ENCODE assay signal across 8 mouse cellular contexts in genomic region chr7:65157031-65158025, GRCm38 (mm10). TPM values are rescaled to one million over a fixed set of nuclear protein-coding genes. Genes with fewer than 3 reads are reported as not detected.
DNase-seq lines count a peak whose midpoint lies in the region; ATAC-seq and TF ChIP-seq lines count a peak whose summit lies in the region.

No protein-coding gene starts in this region.

- no peaks in the 10 kb centered on the region for H3K36me3 ChIP-seq in limb, embryonic 13.5 days
- H3K36me3 ChIP-seq in stomach, postnatal 0 days (ENCODE audit: control insufficient read depth, insufficient read depth, low read length), result no peaks in the 10 kb centered on the region

- peak overlapping the region; percentile 81; the same call in 1 of the 2 replicates for H3K9ac ChIP-seq in limb, embryonic 13.5 days
- H3K9ac ChIP-seq in stomach, postnatal 0 days (ENCODE audit: low read length), result no peak overlapping the region

- no peak for TF ChIP-seq CTCF in stomach, postnatal 0 days (IDR thresholded peaks at IDR 0.05; ENCODE audit: low read depth)

- peak overlapping the region; percentile 70 for H3K4me3 ChIP-seq in limb, embryonic 13.5 days
- H3K4me3 ChIP-seq in stomach, postnatal 0 days (ENCODE audit: low read depth, low read length), result peak overlapping the region; percentile 33

- no peak for ATAC-seq in limb, embryonic 13.5 days (ENCODE audit: low FRiP score, low read depth)
- no peak for ATAC-seq in stomach, postnatal 0 days (ENCODE audit: low FRiP score, low TSS enrichment)

- peaks cover 11% of the 10 kb centered on the region for H3K4me1 ChIP-seq in limb, embryonic 13.5 days
- H3K4me1 ChIP-seq in stomach, postnatal 0 days (replicated peaks; ENCODE audit: control insufficient read depth, insufficient read depth), result no peaks in the 10 kb centered on the region; the same call in 1 of the 2 replicates

- 12% methylated on average over 16 of the region's 16 CpGs for WGBS in limb, embryonic 13.5 days
- WGBS in stomach, postnatal 0 days, result 16% methylated on average over 16 of the region's 16 CpGs

- no peak overlapping the region for H3K27ac ChIP-seq in limb, embryonic 13.5 days
- H3K27ac ChIP-seq in stomach, postnatal 0 days (replicated peaks), result no peak overlapping the region

- H3K9me3 ChIP-seq in limb, embryonic 13.5 days, result no peaks in the 10 kb centered on the region
- H3K9me3 ChIP-seq in stomach, postnatal 0 days (ENCODE audit: control insufficient read depth, low read length), result no peaks in the 10 kb centered on the region

- H3K27me3 ChIP-seq in limb, embryonic 13.5 days, result peaks cover 52% of the 10 kb centered on the region
- peaks cover 8% of the 10 kb centered on the region; the same call in 1 of the 2 replicates for H3K27me3 ChIP-seq in stomach, postnatal 0 days (ENCODE audit: control insufficient read depth, insufficient read depth, low read length)

- DNase-seq in embryo, embryonic 11 days, result peak; percentile 7
- no peak for DNase-seq in embryo, embryonic 9.5 days (ENCODE audit: extremely low spot score)
- DNase-seq in retina, postnatal 1 day, result peak; percentile 7
- DNase-seq in retina, embryonic 14.5 days (ENCODE audit: low spot score), result no peak
- no peak for DNase-seq in stomach, postnatal 0 days (ENCODE audit: low spot score)
- no peak for DNase-seq in thymus, postnatal 0 days (ENCODE audit: low spot score)
- DNase-seq in T-cell, adult 2 months (ENCODE audit: low spot score), result no peak

- H3K4me2 ChIP-seq in limb, embryonic 13.5 days (replicated peaks), result peak overlapping the region; percentile 96
- H3K4me2 ChIP-seq in stomach, postnatal 0 days (replicated peaks; ENCODE audit: low read depth), result peak overlapping the region; percentile 93

- TF ChIP-seq EP300 in stomach, postnatal 0 days (optimal IDR thresholded peaks at IDR 0.05), result no peak

RNA-seq across cellular contexts. Expression of gene Fam189a1, which starts 1.0 kb away (rescaled TPM):
- polyA plus RNA-seq in limb, embryonic 13.5 days (2015; fragmentation: Nextera tagmentation; extraction: Ambion mirVana), result 3.3 and 4.5 TPM in 2 replicates
- 0.23 and 0.25 TPM in 2 replicates for polyA plus RNA-seq in stomach, postnatal 0 days (2015; fragmentation: Nextera tagmentation; extraction: Ambion mirVana)
- 0.12 and 0.19 TPM in 2 replicates for polyA plus RNA-seq in thymus, postnatal 0 days (2015; fragmentation: Nextera tagmentation; extraction: Ambion mirVana)

Comparison
In these comparisons a context has a peak if more than half of its experiments do, and no peak if none do; other contexts are left out.
1. DNase-seq: peak in embryo, embryonic 11 days (single experiment) and retina, postnatal 1 day (single experiment); none in embryo, embryonic 9.5 days (single experiment), retina, embryonic 14.5 days (single experiment), stomach, postnatal 0 days (single experiment), thymus, postnatal 0 days (single experiment) and T-cell, adult 2 months (single experiment).